Mouse (Mus musculus) embryonic stem cell, embryonic (primary cell): Measurements from ENCODE around the gene Pipox.

Source experiments
- CTCF ChIA-PET, 4 experiments: fragments of 300-600 bp in 2 of 4; fragments of 350-600 bp in 2 of 4; sonication (Branson Sonifier 250); formaldehyde crosslinking; loops; one replicate each; lab custom pipeline; 2022; ENCODE audit warnings: inconsistent platforms in 2 of 4; lab: Charles Lee
- POLR2A ChIA-PET, 4 experiments: fragments of 300-600 bp in 2 of 4; fragments of 350-600 bp in 2 of 4; sonication (Branson Sonifier 250); formaldehyde crosslinking; loops; one replicate each; lab custom pipeline; 2022; ENCODE audit warnings: antibody characterized with exemption in 4 of 4, inconsistent platforms in 1 of 4; lab: Charles Lee

Gene Pipox

GRCm38 (mm10) chr11:77917166-77917565, 23.3 kb upstream of the Pipox start:
- ChIA-PET POLR2A (interaction anchor here (0.6 to 16.3 kb wide), 37 partner anchors 9 to 278 kb away, joined by 3 to 254 read pairs (median 4); partner anchors contain the start of gene Pipox (in 4 of the 4)), CTCF (interaction anchor here (0.5 to 2.6 kb wide), 12 partner anchors 9 to 180 kb away, joined by 3 to 6 read pairs (median 4); partner anchors contain the start of gene Pipox (in 1 of the 4))

- POLR2A ChIA-PET, result interaction anchor here (0.6 to 16.3 kb wide), 36 partner anchors 9 to 420 kb away, joined by 3 to 254 read pairs (median 4); partner anchors contain the start of gene Pipox (in 4 of the 4)
- CTCF ChIA-PET, result interaction anchor here (1.2 to 2.6 kb wide), 7 partner anchors 10 to 48 kb away, joined by 3 to 6 read pairs (median 5); partner anchors contain the start of gene Pipox (in 1 of the 4)
Observed at GRCm38 (mm10) chr11:77916741-77917140, 22.8 kb upstream of the Pipox start.

- ChIA-PET CTCF (interaction anchor here (0.5 to 2.6 kb wide), 5 partner anchors 21 to 423 kb away, joined by 3 to 8 read pairs (median 4); partner anchors contain the start of gene Pipox (in 1 of the 4)), POLR2A (interaction anchor here (0.6 to 16.3 kb wide), 29 partner anchors 7 to 257 kb away, joined by 3 to 254 read pairs (median 4); partner anchors contain the start of genes Pipox (in 2 of the 4) and Sez6 (in 1 of the 4))
Observed at GRCm38 (mm10) chr11:77914598-77915260, 20.8 kb upstream of the Pipox start.

- ChIA-PET POLR2A (interaction anchor here in 3 of 4 experiments (1.0 to 16.3 kb wide), 9 partner anchors 9 to 175 kb away, joined by 3 to 254 read pairs (median 13); partner anchors contain the start of gene Pipox (in 2 of the 3)), CTCF (interaction anchor here in 1 of 4 experiments (0.6 kb wide), 1 partner anchor 202 kb away, joined by 16 read pairs; no protein-coding TSS in a partner anchor)
Observed at GRCm38 (mm10) chr11:77913505-77913904, 19.6 kb upstream of the Pipox start.

GRCm38 (mm10) chr11:77909776-77910175, 15.9 kb upstream of the Pipox start:
- CTCF ChIA-PET, result interaction anchor here in 2 of 4 experiments (0.5 to 0.8 kb wide), 2 partner anchors 24 to 62 kb away, joined by 4 read pairs; no protein-coding TSS in a partner anchor

GRCm38 (mm10) chr11:77909376-77909775, 15.5 kb upstream of the Pipox start:
- ChIA-PET POLR2A (interaction anchor here in 2 of 4 experiments (0.6 to 16.3 kb wide), 2 partner anchors 19 to 131 kb away, joined by 4 to 254 read pairs; partner anchors contain the start of gene Pipox (in 1 of the 2)), CTCF (no interaction called here)

More at GRCm38 (mm10) chr11:77909776-77910175, 15.9 kb upstream of the Pipox start:
- POLR2A ChIA-PET, result interaction anchor here in 3 of 4 experiments (0.5 to 16.3 kb wide), 4 partner anchors 19 to 228 kb away, joined by 3 to 254 read pairs (median 4); partner anchors contain the start of gene Pipox (in 1 of the 3)

GRCm38 (mm10) chr11:77908468-77908867, 14.6 kb upstream of the Pipox start:
- ChIA-PET CTCF (interaction anchor here in 2 of 4 experiments (0.6 to 0.8 kb wide), 3 partner anchors 45 to 657 kb away, joined by 3 to 4 read pairs (median 3); no protein-coding TSS in a partner anchor), POLR2A (interaction anchor here in 2 of 4 experiments (0.9 to 16.3 kb wide), 3 partner anchors 18 to 40 kb away, joined by 3 to 254 read pairs (median 5); partner anchors contain the start of gene Pipox (in 1 of the 2))

GRCm38 (mm10) chr11:77906747-77907174, 12.9 kb upstream of the Pipox start:
- CTCF ChIA-PET, result interaction anchor here (0.6 to 2.6 kb wide), 8 partner anchors 10 to 170 kb away, joined by 3 to 7 read pairs (median 5); partner anchors contain the start of gene Pipox (in 2 of the 4)
- POLR2A ChIA-PET, result interaction anchor here (0.6 to 16.3 kb wide), 27 partner anchors 9 to 986 kb away, joined by 3 to 254 read pairs (median 5); partner anchors contain the start of genes Pipox (in 3 of the 4) and Sez6 (in 1 of the 4)

GRCm38 (mm10) chr11:77906097-77906687, 12.3 kb upstream of the Pipox start:
- POLR2A ChIA-PET, result interaction anchor here (0.6 to 16.3 kb wide), 38 partner anchors 9 to 987 kb away, joined by 3 to 254 read pairs (median 5); partner anchors contain the start of gene Pipox (in 4 of the 4)
- CTCF ChIA-PET, result interaction anchor here (0.6 to 2.6 kb wide), 8 partner anchors 10 to 171 kb away, joined by 3 to 7 read pairs (median 5); partner anchors contain the start of gene Pipox (in 2 of the 4)

GRCm38 (mm10) chr11:77904707-77905106, 10.8 kb upstream of the Pipox start:
- ChIA-PET POLR2A (interaction anchor here (0.6 to 16.3 kb wide), 37 partner anchors 8 to 438 kb away, joined by 3 to 254 read pairs (median 3); partner anchors contain the start of genes Pipox (in 4 of the 4), Rpl23a (in 1 of the 4) and Unc119 (in 1 of the 4)), CTCF (interaction anchor here in 3 of 4 experiments (0.7 to 2.6 kb wide), 11 partner anchors 11 to 81 kb away, joined by 3 to 8 read pairs (median 5); partner anchors contain the start of gene Pipox (in 2 of the 3))

GRCm38 (mm10) chr11:77903761-77904160, 9.9 kb upstream of the Pipox start:
- ChIA-PET POLR2A (interaction anchor here (0.6 to 16.3 kb wide), 19 partner anchors 8 to 399 kb away, joined by 3 to 254 read pairs (median 5); partner anchors contain the start of gene Pipox (in 3 of the 4)), CTCF (interaction anchor here in 3 of 4 experiments (0.7 to 2.0 kb wide), 7 partner anchors 10 to 80 kb away, joined by 3 to 8 read pairs (median 4); partner anchors contain the start of gene Pipox (in 1 of the 3))

- POLR2A ChIA-PET, result interaction anchor here in 2 of 4 experiments (0.6 to 16.3 kb wide), 5 partner anchors 10 to 80 kb away, joined by 3 to 254 read pairs (median 4); partner anchors contain the start of gene Pipox (in 2 of the 2)
- CTCF ChIA-PET, result interaction anchor here in 1 of 4 experiments (0.6 kb wide), 1 partner anchor 60 kb away, joined by 3 read pairs; no protein-coding TSS in a partner anchor
Observed at GRCm38 (mm10) chr11:77901775-77902355, 8.0 kb upstream of the Pipox start.

- POLR2A ChIA-PET, result interaction anchor here in 2 of 4 experiments (0.6 to 7.2 kb wide), 4 partner anchors 9 to 80 kb away, joined by 3 to 109 read pairs (median 4); partner anchors contain the start of gene Pipox (in 1 of the 2)
- CTCF ChIA-PET, result interaction anchor here in 2 of 4 experiments (0.6 to 1.5 kb wide), 2 partner anchors 59 to 75 kb away, joined by 3 read pairs; no protein-coding TSS in a partner anchor
Observed at GRCm38 (mm10) chr11:77901366-77901765, 7.5 kb upstream of the Pipox start.

- ChIA-PET POLR2A (interaction anchor here in 2 of 4 experiments (0.7 to 7.2 kb wide), 2 partner anchors 8 to 41 kb away, joined by 3 to 109 read pairs; partner anchors contain the start of gene Pipox (in 1 of the 2)), CTCF (interaction anchor here in 1 of 4 experiments (1.5 kb wide), 1 partner anchor 74 kb away, joined by 3 read pairs; no protein-coding TSS in a partner anchor)
Observed at GRCm38 (mm10) chr11:77900696-77901095, 6.8 kb upstream of the Pipox start.

- ChIA-PET CTCF (interaction anchor here in 1 of 4 experiments (1.5 kb wide), 1 partner anchor 73 kb away, joined by 3 read pairs; no protein-coding TSS in a partner anchor), POLR2A (interaction anchor here in 1 of 4 experiments (1.0 to 1.6 kb wide), 2 partner anchors 15 to 22 kb away, joined by 3 read pairs; no protein-coding TSS in a partner anchor)
Observed at GRCm38 (mm10) chr11:77900187-77900586, 6.3 kb upstream of the Pipox start.
